Mouse (Mus musculus) thymus, postnatal 4 days (tissue): ENCODE measurements around the gene Mindy4b-ps.

Source experiments
- DNase-seq: peaks from one replicate; pipeline ENCODE4 v3.0.0; 2021

The Mindy4b-ps gene

DNA sequence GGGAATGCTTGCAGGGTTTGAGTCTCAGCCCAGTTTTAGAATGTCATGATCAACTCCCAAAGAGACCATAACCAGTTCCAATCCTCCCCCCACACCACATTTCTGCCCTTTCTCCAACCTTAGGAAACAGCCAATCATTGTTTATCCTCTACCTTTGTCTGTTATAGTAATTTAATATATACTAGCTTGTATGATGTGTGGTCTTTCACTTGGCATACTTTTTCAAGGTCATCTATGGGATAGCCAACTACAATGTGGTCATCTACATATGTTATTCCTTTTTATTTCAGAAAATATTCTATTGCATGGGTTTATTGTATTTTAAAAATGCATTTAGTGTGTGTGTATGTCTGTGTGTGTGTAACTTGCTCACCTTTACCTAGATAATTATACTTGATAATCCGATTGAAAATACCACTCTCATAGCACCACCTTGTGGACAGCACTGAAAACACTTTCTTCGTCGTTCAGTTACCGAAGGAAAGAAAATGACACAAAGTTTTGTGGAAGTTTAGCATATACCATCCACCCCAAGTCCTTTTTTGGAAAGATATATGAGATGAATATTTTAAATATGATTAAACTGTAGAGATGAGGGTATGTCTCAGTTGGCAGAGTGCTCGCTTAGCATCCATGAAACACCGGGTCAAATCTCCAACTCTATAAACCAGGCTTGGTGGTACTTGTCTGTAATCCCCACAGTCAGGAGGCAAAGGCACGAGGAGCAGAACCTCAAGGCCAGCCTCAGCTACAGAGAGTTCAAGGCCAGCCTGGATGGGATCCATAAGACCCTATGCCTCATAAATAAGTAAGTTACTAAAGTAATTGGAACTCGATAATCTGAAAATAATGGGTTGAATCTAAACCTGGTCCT is 37.7 kb downstream of the Mindy4b-ps start:
- DNase-seq: peak; percentile 29

GRCm38 (mm10) chr3:58783602-58784218 is 38.4 kb downstream of the Mindy4b-ps start:
- no peak for DNase-seq

DNA sequence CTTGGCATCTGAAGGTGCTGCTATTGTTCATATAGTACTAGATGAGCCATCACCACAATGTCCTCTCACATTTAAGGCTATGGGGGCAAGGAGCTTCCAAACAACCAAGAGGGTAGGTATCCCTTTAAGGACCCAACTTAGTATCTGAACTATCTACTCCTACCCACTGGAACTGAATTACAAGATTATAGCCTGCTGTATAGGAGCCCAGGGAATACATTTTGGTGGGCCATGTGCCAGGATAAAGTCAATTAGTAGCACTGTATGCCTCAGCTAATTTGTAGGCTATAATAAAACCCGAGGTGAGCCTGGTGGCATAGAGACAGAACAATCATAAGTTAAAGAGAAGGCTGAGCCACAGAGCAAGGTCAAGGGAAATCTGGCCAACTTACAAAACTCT is 65.7 kb downstream of the Mindy4b-ps start:
- no peak for DNase-seq

DNA sequence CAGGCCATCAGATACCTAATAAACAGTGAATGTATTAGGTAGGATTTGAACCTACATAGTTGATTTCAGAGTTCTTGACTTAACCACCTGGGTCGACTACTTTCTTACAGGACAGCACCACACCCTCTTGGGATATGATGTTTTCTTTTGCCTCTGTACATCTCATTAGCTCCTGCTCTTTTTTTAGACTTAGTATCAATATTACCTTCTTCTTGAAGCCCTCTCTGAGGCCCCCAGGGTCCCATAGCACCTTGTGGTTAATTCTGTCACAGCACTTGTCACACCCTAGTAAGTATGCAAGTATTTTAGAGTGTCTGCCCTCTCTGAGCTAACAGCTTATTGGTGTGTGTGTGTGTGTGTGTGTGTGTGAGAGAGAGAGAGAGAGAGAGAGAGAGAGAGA is 66.3 kb downstream of the Mindy4b-ps start:
- no peak for DNase-seq

- DNase-seq: no peak
Measured at GRCm38 (mm10) chr3:58754361-58754760, 67.8 kb downstream of the Mindy4b-ps start.

- DNase-seq: no peak
Measured at GRCm38 (mm10) chr3:58751818-58752620, 70.1 kb downstream of the Mindy4b-ps start.

DNA sequence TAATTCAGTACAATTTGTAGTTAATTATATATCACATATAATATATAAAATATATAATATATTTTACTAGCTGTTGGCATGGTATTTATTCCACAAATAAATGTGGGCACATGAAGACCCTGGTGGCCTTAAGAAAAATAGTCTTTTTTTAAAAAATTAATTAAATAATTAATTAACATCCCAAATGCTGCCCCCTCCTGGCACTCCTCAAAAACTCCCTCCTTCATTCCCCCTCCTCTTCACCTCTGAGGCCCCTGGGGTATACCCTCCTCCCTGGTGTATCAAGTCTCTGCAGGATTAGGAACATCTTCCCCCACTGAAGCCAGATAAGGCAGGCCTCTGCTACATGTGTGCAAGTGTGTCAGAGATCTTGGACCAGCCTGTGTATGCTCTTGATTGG is 73.4 kb downstream of the Mindy4b-ps start:
- DNase-seq: no peak

GRCm38 (mm10) chr3:58747924-58748323 is 74.2 kb downstream of the Mindy4b-ps start:
- DNase-seq: no peak

DNA sequence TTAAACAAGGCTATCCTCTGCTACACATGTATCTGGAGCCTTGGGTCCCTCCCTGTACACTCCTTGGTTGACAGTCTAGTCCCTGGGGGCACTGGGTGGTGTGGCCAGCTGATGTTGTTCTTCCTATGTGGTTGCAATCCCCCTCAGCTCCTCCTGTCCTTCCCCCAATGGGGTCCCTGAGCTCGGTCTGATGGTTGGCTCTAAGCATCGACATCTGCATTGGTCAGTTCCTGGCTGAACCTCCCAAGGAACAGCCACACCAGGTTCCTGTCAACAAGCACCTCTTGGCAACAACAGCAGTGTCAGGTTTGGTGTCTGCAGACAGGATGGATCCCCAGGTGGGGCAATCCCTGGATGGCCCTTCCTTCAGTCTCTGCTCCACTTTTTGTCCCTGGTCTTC is 82.6 kb downstream of the Mindy4b-ps start:
- DNase-seq: no peak
